Mouse (Mus musculus): ENCODE results near the gene Ptgdr2.

Gene Ptgdr2

GRCm38 (mm10) chr19:10975187-10975586 is 38.2 kb downstream of the Ptgdr2 start:
- no peak for DNase-seq (ENCODE audit: low read depth, low spot score)

- no peak for DNase-seq (ENCODE audit: low read depth, low spot score)
These were observed 39.4 kb downstream of the Ptgdr2 start for GRCm38 (mm10) chr19:10976318-10976717.

GRCm38 (mm10) chr19:10979184-10980168 is 42.5 kb downstream of the Ptgdr2 start:
- peak; percentile 76 for DNase-seq (ENCODE audit: low read depth, low spot score)

GRCm38 (mm10) chr19:10980210-10980609 is 43.2 kb downstream of the Ptgdr2 start:
- no peak for DNase-seq (ENCODE audit: low read depth, low spot score)

GRCm38 (mm10) chr19:10983146-10983545 is 46.2 kb downstream of the Ptgdr2 start:
- DNase-seq (ENCODE audit: low read depth, low spot score), result peak; percentile 30

- DNase-seq (ENCODE audit: low read depth, low spot score), result no peak
These were observed 47.6 kb downstream of the Ptgdr2 start for GRCm38 (mm10) chr19:10984551-10984950.

GRCm38 (mm10) chr19:10985889-10986288 is 48.9 kb downstream of the Ptgdr2 start:
- no peak for DNase-seq (ENCODE audit: low read depth, low spot score)

- no peak for DNase-seq (ENCODE audit: low read depth, low spot score)
These were observed 51.6 kb downstream of the Ptgdr2 start for GRCm38 (mm10) chr19:10988563-10988962.

GRCm38 (mm10) chr19:10990751-10991150 is 53.8 kb downstream of the Ptgdr2 start:
- no peak for DNase-seq (ENCODE audit: low read depth, low spot score)

- DNase-seq (ENCODE audit: low read depth, low spot score), result no peak
These were observed 55.0 kb downstream of the Ptgdr2 start for GRCm38 (mm10) chr19:10991911-10992310.
